Mouse (Mus musculus) heart, postnatal 14 days (tissue): ENCODE results near the gene Olfr649. TPM values are rescaled to one million over a fixed set of nuclear protein-coding genes. Genes with fewer than 3 reads are reported as not detected.

Source experiments
- total RNA-seq, 2 experiments: library from RNA; stranded (reverse); gene quantifications; 2 replicates each; pipeline ENCODE4 v1.2.3; 2021

Olfr649 gene
- total RNA-seq, 2 experiments from 2014 or later: not detected

Other genes starting within 250 kb of the Olfr649 start
- not detected for gene Olfr635, start 224.8 kb downstream of the Olfr649 start, total RNA-seq
- gene Olfr638, start 197.2 kb downstream of the Olfr649 start, total RNA-seq: not detected
- not detected for gene Olfr639, start 178.7 kb downstream of the Olfr649 start, total RNA-seq
- not detected for gene Olfr640, start 170.4 kb downstream of the Olfr649 start, total RNA-seq
- not detected for gene Olfr641, start 160.5 kb downstream of the Olfr649 start, total RNA-seq
- gene Olfr642, start 143.3 kb downstream of the Olfr649 start, total RNA-seq: not detected
- gene 4930516K23Rik, start 134.5 kb downstream of the Olfr649 start, total RNA-seq: not detected
- not detected for gene Olfr644, start 124.1 kb downstream of the Olfr649 start, total RNA-seq
- gene Olfr645, start 110.5 kb downstream of the Olfr649 start, total RNA-seq: not detected
- gene Olfr646, start 91.1 kb downstream of the Olfr649 start, total RNA-seq: not detected
- not detected for gene Ubqln5, start 66.2 kb downstream of the Olfr649 start, total RNA-seq
- gene Olfr643, start 58.6 kb downstream of the Olfr649 start, total RNA-seq: not detected
- not detected for gene Ubqln3, start 52.7 kb downstream of the Olfr649 start, total RNA-seq
- gene Ubqlnl, start 45.4 kb downstream of the Olfr649 start, total RNA-seq: not detected
- not detected for gene Olfm5, start 31.2 kb downstream of the Olfr649 start, total RNA-seq
- not detected for gene Olfr648, start 12.6 kb downstream of the Olfr649 start, total RNA-seq
- gene Trim6, start 22.8 kb upstream of the Olfr649 start, total RNA-seq: under 1 TPM; 0.45 to 0.54 TPM
- 1 to 10 TPM; 3.7 to 3.8 TPM for gene Trim34a, start 48.5 kb upstream of the Olfr649 start, total RNA-seq
- gene Trim5, start 92.1 kb upstream of the Olfr649 start, total RNA-seq: 1 to 10 TPM; 2.6 to 2.9 TPM
- 1 to 10 TPM; 6.1 to 8.2 TPM for gene Trim12a, start 119.5 kb upstream of the Olfr649 start, total RNA-seq
- gene Trim34b, start 133.5 kb upstream of the Olfr649 start, total RNA-seq: under 1 TPM; 0.17 to 0.34 TPM
- 1 to 10 TPM; 5.4 to 6.5 TPM for gene Trim12c, start 157.4 kb upstream of the Olfr649 start, total RNA-seq
- gene Trim30b, start 173.9 kb upstream of the Olfr649 start, total RNA-seq: not detected
- gene Trim30c, start 204.9 kb upstream of the Olfr649 start, total RNA-seq: under 1 TPM; 0.12 to 0.17 TPM